Mouse (Mus musculus): Measurements from ENCODE around the gene Camkv. TPM values are rescaled to one million over a fixed set of nuclear protein-coding genes. Genes with fewer than 3 reads are reported as not detected.

Gene Camkv
- 0.25 and 0.38 TPM in 2 replicates for total RNA-seq (2017)

DNA sequence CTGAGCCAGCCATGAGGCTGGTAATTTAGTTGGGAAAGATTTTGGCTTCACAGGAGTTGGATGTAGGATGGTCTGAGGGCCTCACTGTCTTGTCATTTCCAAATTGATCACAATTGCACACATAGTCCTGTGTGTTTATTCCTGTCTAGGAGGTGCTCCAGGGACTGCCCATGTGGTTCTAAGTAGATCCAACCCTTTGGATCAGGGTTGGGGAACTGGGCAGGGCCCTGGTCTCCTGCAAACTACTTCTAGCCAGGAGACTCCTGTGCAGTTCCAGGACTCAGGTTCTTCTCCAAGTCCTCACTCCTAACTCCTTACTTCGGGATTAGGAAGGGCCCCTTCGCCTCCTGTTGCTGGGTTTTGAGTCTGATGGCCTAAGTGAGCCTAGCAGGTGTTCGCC lies at the start of gene Camkv:
Camkv (plus strand) TSS at position 301 of the 400 bp plus-strand sequence.
- ATAC-seq (replicated peaks in 1 of 2; ENCODE audit: insufficient read depth in 1 of 2, low FRiP score in 2 of 2, low TSS enrichment in 1 of 2, low read depth in 1 of 2, poor library complexity in 2 of 2, severe bottlenecking in 2 of 2): no peak

DNA sequence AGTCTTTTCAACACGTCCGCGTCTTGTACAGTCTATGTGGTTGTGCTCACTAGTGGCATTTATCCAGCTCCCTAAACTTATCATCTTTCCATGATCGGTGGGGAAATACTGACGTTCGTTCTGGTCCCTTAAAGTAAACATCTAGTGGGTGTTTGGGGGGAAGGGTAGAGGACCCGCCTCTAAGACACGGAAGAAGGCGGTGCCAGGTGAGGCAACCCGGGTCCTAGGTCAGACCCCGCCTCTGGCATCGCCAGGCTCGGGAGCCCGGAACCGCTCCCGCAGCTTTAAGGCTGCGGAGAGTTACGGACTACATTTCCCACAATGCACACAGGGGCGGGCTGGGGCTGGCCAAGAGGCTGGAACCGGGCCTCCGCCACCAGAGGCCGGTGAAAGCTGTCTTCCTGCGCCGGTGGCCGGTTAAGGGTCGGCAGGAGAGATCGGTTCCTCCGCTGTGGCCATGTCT lies 47.6 kb upstream of the Camkv start, which contains the start of gene Mon1a:
Mon1a (plus strand) TSS at position 348 of the 463 bp plus-strand sequence.
- ATAC-seq (replicated peaks in 1 of 2; ENCODE audit: insufficient read depth in 1 of 2, low FRiP score in 2 of 2, low TSS enrichment in 1 of 2, low read depth in 1 of 2, poor library complexity in 2 of 2, severe bottlenecking in 2 of 2): peak; percentile 97 to 98

DNA sequence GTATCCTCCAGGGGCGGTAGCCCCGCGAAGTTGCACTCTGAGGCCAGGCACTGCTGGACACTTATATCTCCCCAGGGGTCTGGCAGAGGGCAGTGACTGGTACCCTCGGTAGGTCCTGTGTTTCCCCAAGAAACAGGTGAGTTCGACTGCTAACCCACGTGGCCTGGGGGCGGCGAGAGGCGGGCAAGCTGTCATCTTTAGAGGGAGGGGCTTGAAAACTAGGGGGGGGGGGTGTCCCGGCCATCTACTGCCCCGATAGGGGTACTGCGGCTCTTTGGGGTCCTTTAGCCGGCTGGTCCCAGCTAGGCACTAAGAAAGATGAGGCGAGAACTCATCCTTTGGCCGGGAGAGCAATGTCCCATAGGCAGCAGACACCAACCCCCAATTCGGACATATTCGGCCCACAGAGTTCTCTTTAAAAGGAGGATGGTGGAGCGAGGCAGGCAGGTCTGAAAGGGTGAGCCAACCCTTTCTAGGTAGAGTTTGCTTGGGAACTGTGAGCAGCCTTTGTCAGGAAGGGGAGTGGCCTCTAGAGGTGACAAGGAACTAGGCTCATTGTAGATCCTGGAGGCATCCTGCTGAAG lies 47.1 kb upstream of the Camkv start:
- peak; percentile 42 to 61; a peak in 3 of 4 replicates for ATAC-seq (replicated peaks in 1 of 2; ENCODE audit: insufficient read depth in 1 of 2, low FRiP score in 2 of 2, low TSS enrichment in 1 of 2, low read depth in 1 of 2, poor library complexity in 2 of 2, severe bottlenecking in 2 of 2)

DNA sequence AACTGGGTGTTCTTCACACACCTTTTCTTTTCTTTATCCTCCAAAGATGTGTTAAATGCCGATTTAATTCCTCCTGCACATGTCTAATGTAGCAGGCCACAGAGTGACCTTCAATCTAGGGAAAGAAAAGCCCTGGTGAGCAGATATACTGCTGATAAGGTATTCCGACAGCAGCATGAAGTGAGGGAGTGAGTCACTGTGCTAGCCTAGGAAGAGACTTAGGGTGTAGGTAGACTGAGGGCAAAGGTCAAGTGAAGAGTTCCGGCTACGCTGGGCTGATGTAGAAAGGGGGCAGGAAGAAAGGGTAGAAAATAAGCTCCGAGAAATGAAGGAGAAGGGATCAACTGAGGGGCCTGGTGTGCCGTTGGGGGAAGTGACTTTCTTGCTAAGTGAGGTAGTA lies 45.2 kb upstream of the Camkv start:
- no peak for ATAC-seq (replicated peaks in 1 of 2; ENCODE audit: insufficient read depth in 1 of 2, low FRiP score in 2 of 2, low TSS enrichment in 1 of 2, low read depth in 1 of 2, poor library complexity in 2 of 2, severe bottlenecking in 2 of 2)

DNA sequence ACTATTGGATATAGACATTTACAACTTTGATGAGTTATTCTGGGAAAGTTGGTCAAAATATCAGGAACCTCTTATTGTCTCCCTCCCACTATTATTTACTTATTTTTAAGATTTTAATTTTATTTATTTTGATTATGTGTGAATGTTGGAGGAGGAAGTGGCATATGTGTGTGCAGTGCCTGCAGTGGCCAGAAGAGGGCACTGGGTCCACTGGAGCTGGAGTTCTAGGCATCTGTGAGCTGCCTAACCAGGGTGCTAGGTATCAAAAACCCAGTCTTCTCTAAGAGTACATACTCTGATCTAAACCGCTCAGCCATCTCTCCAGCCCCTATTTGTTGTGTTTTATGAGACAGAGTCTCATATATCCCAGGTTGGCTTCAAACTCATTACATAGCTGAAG lies 44.5 kb upstream of the Camkv start:
- no peak for ATAC-seq (replicated peaks in 1 of 2; ENCODE audit: insufficient read depth in 1 of 2, low FRiP score in 2 of 2, low TSS enrichment in 1 of 2, low read depth in 1 of 2, poor library complexity in 2 of 2, severe bottlenecking in 2 of 2)

DNA sequence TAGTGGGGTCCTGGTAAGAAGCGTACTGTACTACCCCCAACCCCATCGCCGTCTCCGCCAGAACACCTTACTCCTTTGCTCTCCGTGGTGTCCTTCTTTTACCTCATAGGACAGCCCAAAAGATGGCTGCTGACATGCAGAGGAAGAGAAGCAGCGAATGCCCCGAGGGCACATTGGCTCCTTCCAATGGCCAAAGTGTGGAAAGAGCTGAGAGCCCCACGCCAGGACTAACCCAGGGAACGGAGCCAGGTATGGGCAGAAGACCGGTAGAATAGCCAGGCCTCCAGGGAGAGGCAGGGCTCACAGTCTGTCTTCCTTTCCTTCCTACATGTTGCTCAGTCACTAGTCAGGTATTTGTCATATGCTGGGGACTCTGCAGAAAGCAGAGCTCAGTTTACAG lies 36.9 kb upstream of the Camkv start:
- no peak for ATAC-seq (replicated peaks in 1 of 2; ENCODE audit: insufficient read depth in 1 of 2, low FRiP score in 2 of 2, low TSS enrichment in 1 of 2, low read depth in 1 of 2, poor library complexity in 2 of 2, severe bottlenecking in 2 of 2)

DNA sequence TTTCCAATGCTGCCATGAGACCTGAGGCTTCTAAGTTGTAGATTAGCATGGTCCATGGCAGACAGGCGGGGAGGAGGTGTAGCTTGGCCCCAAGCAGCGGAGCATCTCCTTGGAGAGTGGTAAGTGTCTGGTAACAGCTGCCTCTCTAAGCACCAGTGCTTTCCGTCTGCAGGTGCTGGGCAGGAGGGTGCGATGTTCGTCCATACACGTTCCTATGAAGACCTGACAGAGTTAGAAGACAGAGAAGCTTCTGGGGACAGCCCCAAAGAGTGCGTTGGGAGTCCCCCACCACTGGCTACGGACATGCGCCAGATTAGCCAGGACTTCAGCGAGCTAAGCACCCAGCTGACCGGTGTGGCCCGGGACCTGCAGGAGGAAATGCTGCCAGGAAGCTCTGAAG lies 35.6 kb upstream of the Camkv start:
- ATAC-seq (replicated peaks in 1 of 2; ENCODE audit: insufficient read depth in 1 of 2, low FRiP score in 2 of 2, low TSS enrichment in 1 of 2, low read depth in 1 of 2, poor library complexity in 2 of 2, severe bottlenecking in 2 of 2): no peak

DNA sequence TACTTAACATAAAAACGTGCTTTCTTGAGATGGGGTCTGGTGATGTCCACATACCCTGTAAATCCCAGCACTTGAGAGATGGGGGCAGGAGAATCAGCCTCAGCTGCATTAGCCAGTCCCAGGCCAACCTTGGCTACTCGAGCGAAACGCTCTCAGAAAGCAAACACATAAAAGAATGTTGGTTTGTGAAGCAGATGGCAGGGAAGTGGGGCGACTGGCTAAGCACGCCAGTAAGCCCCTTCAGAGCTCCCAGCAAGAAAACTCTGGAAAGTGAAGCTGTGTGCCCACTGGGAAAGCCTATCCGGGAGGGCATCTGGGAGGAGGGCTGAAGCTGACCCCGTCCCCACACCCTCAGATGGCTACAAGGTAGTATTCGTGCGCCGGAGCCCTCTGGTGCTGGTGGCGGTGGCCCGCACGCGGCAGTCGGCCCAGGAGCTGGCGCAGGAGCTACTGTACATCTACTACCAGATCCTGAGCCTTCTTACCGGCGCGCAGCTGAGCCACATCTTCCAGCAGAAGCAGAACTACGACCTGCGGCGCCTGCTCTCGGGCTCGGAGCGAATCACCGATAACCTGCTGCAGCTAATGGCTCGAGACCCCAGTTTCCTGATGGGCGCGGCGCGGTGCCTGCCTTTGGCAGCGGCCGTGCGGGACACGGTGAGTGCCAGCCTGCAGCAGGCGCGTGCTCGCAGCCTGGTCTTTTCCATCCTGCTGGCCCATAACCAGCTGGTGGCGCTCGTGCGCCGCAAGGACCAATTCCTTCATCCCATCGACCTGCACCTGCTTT lies 34.4 kb upstream of the Camkv start:
- peak; percentile 35 to 70 for ATAC-seq (replicated peaks in 1 of 2; ENCODE audit: insufficient read depth in 1 of 2, low FRiP score in 2 of 2, low TSS enrichment in 1 of 2, low read depth in 1 of 2, poor library complexity in 2 of 2, severe bottlenecking in 2 of 2)

DNA sequence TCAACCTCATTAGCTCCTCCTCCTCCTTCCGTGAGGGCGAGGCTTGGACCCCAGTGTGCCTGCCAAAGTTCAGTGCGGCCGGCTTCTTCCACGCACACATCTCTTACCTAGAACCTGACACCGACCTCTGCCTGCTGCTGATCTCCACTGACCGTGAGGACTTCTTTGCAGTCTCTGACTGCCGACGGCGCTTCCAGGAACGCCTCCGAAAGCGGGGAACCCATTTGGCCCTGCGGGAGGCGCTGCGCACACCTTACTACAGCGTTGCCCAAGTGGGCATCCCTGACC lies 33.9 kb upstream of the Camkv start:
- no peak for ATAC-seq (replicated peaks in 1 of 2; ENCODE audit: insufficient read depth in 1 of 2, low FRiP score in 2 of 2, low TSS enrichment in 1 of 2, low read depth in 1 of 2, poor library complexity in 2 of 2, severe bottlenecking in 2 of 2)

DNA sequence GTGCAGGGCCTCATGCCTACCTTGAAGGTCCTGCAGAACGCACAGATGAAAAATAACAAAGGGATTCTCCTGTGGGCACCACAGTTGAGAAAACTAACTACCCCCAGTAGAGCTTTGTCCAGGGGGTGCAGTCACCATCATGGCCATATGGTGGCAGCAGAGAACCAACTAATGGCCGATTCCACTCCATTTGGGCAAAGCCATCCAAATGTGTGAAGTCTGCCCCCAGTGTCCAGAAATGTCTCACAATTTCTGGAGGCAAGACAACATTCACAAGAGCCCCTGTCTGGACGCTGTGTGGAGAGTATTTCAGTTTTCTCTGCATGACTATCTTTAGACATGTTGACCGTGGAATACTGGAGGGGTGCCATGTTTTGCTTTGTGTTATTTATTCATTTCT lies 30.7 kb upstream of the Camkv start:
- ATAC-seq (replicated peaks in 1 of 2; ENCODE audit: insufficient read depth in 1 of 2, low FRiP score in 2 of 2, low TSS enrichment in 1 of 2, low read depth in 1 of 2, poor library complexity in 2 of 2, severe bottlenecking in 2 of 2): peak; percentile 81 to 83

DNA sequence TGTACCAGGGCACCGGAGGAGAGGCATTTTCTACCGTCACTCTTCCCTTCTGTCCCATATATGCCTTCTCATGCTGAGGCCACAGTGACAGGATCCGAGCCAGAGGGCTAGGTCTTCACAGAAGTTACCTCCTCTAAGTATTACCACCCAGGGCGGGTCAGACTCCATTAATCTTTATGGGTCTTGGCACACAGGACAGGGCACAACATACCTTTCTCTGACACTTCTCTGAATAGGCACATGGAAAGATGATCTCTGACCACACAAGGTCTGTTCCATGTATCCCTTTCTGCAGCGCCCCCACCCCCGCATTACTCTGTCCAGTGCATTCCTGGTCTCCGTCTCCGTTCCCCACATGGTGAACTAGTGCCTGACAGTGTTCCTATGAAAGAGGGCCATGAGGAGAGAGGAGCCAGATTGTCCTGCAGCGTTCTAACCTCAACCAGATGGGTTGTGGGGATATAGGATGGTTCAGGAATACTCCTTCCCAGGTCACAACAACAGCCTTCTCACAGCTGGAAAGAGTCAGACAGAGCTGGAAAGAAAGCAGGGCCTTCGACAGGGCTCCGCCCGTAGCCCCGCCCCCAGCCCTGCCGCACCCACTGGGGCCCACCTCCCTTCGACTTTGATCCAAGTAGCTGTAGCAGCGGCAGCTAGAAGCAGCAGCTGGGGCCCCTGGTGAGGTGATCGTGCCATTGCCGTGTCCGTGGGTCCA lies 29.1 kb upstream of the Camkv start, which contains the start of gene Mst1r:
Mst1r (plus strand) TSS at position 622 of the 715 bp plus-strand sequence.
- peak; percentile 38 to 47; a peak in 2 of 4 replicates for ATAC-seq (replicated peaks in 1 of 2; ENCODE audit: insufficient read depth in 1 of 2, low FRiP score in 2 of 2, low TSS enrichment in 1 of 2, low read depth in 1 of 2, poor library complexity in 2 of 2, severe bottlenecking in 2 of 2)

DNA sequence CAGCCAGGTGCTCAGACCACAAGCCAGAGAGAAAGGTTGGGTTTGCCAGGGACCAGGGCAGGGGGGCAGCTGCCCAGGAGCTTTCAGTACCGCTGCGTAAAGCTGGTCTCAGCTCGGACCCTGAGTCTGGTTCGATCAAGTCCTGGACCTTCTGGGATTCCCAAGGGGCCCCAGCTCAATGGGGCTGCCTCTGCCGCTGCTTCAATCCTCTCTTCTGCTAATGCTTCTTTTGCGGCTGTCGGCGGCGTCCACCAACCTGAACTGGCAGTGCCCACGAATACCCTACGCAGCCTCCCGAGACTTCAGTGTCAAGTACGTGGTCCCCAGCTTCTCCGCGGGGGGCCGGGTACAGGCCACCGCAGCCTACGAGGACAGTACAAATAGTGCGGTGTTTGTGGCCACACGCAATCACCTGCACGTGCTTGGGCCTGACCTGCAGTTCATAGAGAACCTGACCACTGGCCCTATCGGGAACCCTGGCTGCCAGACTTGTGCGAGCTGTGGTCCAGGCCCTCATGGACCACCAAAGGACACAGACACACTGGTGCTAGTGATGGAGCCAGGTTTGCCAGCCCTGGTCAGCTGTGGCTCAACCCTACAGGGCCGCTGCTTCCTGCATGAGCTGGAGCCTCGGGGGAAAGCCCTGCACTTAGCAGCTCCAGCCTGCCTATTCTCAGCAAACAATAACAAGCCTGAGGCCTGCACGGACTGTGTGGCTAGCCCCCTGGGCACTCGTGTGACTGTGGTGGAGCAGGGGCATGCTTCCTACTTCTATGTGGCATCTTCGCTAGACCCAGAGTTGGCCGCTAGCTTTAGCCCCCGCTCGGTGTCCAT lies 28.3 kb upstream of the Camkv start:
- no peak for ATAC-seq (replicated peaks in 1 of 2; ENCODE audit: insufficient read depth in 1 of 2, low FRiP score in 2 of 2, low TSS enrichment in 1 of 2, low read depth in 1 of 2, poor library complexity in 2 of 2, severe bottlenecking in 2 of 2)

DNA sequence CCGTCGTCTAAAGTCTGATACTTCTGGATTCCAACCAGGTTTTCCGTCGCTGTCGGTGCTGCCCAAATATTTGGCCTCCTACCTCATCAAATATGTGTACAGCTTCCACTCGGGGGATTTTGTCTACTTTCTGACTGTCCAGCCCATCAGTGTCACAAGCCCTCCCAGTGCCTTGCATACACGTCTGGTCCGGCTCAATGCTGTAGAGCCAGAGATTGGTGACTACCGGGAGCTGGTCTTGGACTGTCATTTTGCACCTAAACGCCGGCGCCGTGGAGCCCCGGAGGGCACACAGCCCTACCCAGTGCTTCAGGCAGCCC lies 27.7 kb upstream of the Camkv start:
- no peak for ATAC-seq (replicated peaks in 1 of 2; ENCODE audit: insufficient read depth in 1 of 2, low FRiP score in 2 of 2, low TSS enrichment in 1 of 2, low read depth in 1 of 2, poor library complexity in 2 of 2, severe bottlenecking in 2 of 2)

DNA sequence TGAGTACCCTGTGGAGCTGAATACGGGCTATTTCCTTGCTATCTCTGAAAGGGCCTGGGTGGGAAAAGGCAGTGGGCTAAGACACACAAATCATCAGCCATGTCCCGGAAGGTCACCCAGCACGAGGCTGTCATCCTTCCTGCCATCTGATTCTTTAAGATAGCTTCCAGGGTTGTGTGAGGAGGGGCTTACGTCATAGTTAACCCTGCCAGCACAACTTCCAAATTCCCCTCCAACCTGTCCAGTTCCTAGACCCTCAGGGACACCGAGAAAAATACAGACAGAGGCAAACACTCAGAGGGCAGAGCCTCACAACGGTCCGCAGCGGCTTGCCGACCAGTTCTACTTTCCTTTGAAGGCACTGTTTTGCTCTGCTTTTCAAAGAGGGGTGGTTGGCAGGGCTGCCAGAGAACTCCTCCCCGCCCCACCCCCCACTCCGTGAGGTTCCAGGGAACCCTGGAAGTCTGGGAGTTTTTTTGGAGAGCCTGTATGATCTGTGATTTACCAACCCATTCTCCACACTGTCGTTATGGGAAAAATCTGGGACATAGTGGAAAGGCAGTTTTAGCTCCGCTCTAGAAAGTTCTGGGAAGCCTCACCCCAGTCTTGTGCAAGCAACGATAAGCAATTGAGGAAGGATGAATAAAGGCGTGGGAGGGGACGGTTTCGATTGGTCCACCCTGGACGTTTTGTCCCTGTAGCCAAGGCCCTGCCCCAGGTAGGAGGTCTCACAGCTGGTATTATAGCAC lies 26.9 kb upstream of the Camkv start:
- no peak for ATAC-seq (replicated peaks in 1 of 2; ENCODE audit: insufficient read depth in 1 of 2, low FRiP score in 2 of 2, low TSS enrichment in 1 of 2, low read depth in 1 of 2, poor library complexity in 2 of 2, severe bottlenecking in 2 of 2)

DNA sequence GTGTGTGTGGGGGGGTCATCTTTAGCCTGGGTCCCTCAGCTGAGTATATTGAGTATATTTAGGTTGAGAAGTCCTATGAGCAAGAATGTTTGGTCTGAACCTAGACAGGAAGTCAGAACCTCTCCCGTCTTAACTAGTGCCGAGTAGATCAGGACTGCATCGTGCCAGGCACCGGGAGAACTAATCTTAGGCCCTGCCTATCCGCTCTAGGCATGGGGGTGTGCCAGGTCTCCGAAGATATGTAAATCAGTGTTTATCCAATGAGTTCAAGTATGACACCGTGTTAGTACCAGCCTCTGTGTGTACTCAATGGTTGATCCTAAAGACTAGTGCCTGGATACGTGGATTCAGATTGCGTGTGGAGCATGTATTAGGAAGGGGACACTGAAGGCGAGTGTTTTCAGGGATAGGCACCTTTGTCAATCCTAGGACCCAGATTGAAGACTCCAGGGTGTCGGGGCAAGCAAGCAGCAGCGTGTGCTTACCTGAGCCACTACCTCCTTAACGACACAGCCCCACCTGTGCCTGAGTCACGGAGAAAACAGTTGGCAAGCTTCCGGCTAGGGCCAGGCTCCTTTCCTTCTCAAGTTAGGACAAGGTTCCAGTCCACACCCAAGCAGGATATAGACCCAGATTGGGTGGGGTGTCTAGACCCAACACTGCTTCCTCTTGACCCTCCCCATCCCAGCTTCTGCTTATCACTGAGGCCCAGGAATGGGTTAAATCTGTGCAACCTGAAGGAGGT lies 25.3 kb upstream of the Camkv start:
- no peak for ATAC-seq (replicated peaks in 1 of 2; ENCODE audit: insufficient read depth in 1 of 2, low FRiP score in 2 of 2, low TSS enrichment in 1 of 2, low read depth in 1 of 2, poor library complexity in 2 of 2, severe bottlenecking in 2 of 2)

DNA sequence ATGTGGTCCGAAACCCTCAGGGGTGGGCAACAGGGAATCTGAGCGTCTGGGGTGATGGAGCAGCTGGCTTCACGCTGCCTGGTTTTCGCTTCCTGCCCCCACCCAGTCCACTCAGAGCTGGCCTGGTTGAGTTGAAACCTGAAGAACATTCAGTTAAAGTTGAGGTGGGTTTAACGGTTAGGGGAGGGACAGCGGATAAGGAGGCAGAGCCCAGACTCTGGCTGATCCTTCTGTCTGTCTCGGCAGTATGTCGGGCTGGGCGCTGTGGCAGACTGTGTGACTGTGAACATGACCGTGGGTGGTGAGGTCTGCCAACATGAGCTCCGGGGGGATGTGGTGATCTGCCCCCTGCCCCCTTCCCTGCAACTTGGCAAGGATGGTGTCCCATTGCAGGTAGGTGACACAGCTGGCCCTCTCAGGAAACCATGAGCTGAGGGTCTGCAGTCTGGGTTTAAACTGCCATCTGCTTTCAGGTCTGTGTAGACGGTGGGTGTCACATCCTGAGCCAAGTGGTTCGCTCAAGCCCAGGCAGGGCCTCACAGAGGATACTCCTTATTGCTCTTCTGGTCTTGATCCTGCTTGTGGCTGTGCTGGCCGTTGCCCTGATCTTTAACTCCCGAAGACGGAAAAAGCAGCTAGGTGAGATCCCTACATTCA lies 20.6 kb upstream of the Camkv start:
- ATAC-seq (replicated peaks in 1 of 2; ENCODE audit: insufficient read depth in 1 of 2, low FRiP score in 2 of 2, low TSS enrichment in 1 of 2, low read depth in 1 of 2, poor library complexity in 2 of 2, severe bottlenecking in 2 of 2): no peak

Measured in hematopoietic stem cell, adult 5-6 weeks (primary cell).